Mouse (Mus musculus) cerebellum, adult 11 months (tissue): ENCODE data around the gene F13b.

Experiments
- DNase-seq: peaks from one replicate; pipeline ENCODE4 v3.0.0; 2022

The F13b gene

GRCm38 (mm10) chr1:139501258-139501752 is at the start of gene F13b:
Gene F13b, plus strand, starts transcription at chr1:139501702.
- no peak for DNase-seq

GRCm38 (mm10) chr1:139454340-139455225 is 46.9 kb upstream of the F13b start, which contains the start of gene Aspm:
Gene Aspm, plus strand, starts transcription at chr1:139454772.
- peak; percentile 80 for DNase-seq

- DNase-seq: no peak
Measured at GRCm38 (mm10) chr1:139455226-139455869, 46.2 kb upstream of the F13b start.

- no peak for DNase-seq
Measured at GRCm38 (mm10) chr1:139460807-139461206, 40.7 kb upstream of the F13b start.

GRCm38 (mm10) chr1:139465936-139466335 is 35.6 kb upstream of the F13b start:
- no peak for DNase-seq

- DNase-seq: no peak
Measured at GRCm38 (mm10) chr1:139478898-139479297, 22.6 kb upstream of the F13b start.

- DNase-seq: no peak
Measured at GRCm38 (mm10) chr1:139480246-139480645, 21.3 kb upstream of the F13b start.

- no peak for DNase-seq
Measured at GRCm38 (mm10) chr1:139481146-139481545, 20.4 kb upstream of the F13b start.

GRCm38 (mm10) chr1:139494630-139495029 is 6.9 kb upstream of the F13b start:
- no peak for DNase-seq

GRCm38 (mm10) chr1:139495408-139495807 is 6.1 kb upstream of the F13b start:
- DNase-seq: no peak

- no peak for DNase-seq
Measured at GRCm38 (mm10) chr1:139496212-139496611, 5.3 kb upstream of the F13b start.

GRCm38 (mm10) chr1:139499751-139500150 is 1.8 kb upstream of the F13b start:
- DNase-seq: no peak

- DNase-seq: no peak
Measured at GRCm38 (mm10) chr1:139514556-139514955, 13.1 kb downstream of the F13b start.

GRCm38 (mm10) chr1:139548536-139548935 is 47.0 kb downstream of the F13b start:
- DNase-seq: no peak

GRCm38 (mm10) chr1:139551311-139551710 is 49.8 kb downstream of the F13b start:
- no peak for DNase-seq

GRCm38 (mm10) chr1:139560024-139560423 is 58.5 kb downstream of the F13b start, which contains the start of gene Cfhr1:
Gene Cfhr1, minus strand, starts transcription at chr1:139560272.
- no peak for DNase-seq
